Mouse (Mus musculus): ENCODE measurements around the gene Rnf44.

GRCm38 (mm10) chr13:54675895-54676590, 17.7 kb downstream of the Rnf44 start:
- TF ChIP-seq HCFC1 (IDR thresholded peaks at IDR 0.05; ENCODE audit: borderline replicate concordance, insufficient read depth, low read length): no peak
- TF ChIP-seq ZNF384 (IDR thresholded peaks at IDR 0.05; ENCODE audit: low read depth, low read length): no peak

Data from ES-E14 (cell line).